Mouse (Mus musculus) forebrain, embryonic 12.5 days (tissue): Measurements from ENCODE around the gene Gm8126. TPM values are rescaled to one million over a fixed set of nuclear protein-coding genes. Genes with fewer than 3 reads are reported as not detected.
"Not testable (repeated sequence)": the region's sequence is repeated elsewhere in the genome, so short reads cannot be mapped to it uniquely, and the experiment has no call there.

ENCODE experiments used
- ATAC-seq: fragments of 200-750 bp; cut with Nextera tagmentation; 2 replicates; pipeline ENCODE4 v1.8.0; 2017; ENCODE audit warnings: moderate TSS enrichment; ENCODE audit not compliant: low FRiP score
- H3K27ac ChIP-seq: fragments of 300-500 bp; sonication (generic); 2 replicates; pipeline ENCODE4 v1.5.1; 2016; ENCODE audit warnings: mild to moderate bottlenecking
- H3K27me3 ChIP-seq: fragments of 300-500 bp; sonication (generic); 2 replicates; pipeline ENCODE4 v1.6.1; 2016; ENCODE audit warnings: mild to moderate bottlenecking
- H3K36me3 ChIP-seq: fragments of 300-500 bp; sonication (generic); replicated peaks from 2 replicates; pipeline ENCODE4 v1.6.1; 2016; ENCODE audit warnings: mild to moderate bottlenecking
- H3K4me1 ChIP-seq: fragments of 300-500 bp; sonication (generic); 2 replicates; pipeline ENCODE4 v1.6.1; 2016
- H3K4me2 ChIP-seq: fragments of 300-500 bp; sonication (generic); 2 replicates; pipeline ENCODE4 v1.6.1; 2016; ENCODE audit warnings: mild to moderate bottlenecking, moderate library complexity
- H3K4me3 ChIP-seq: fragments of 300-500 bp; sonication (generic); replicated peaks from 2 replicates; pipeline ENCODE4 v1.5.1; 2016; ENCODE audit warnings: mild to moderate bottlenecking
- H3K9ac ChIP-seq: fragments of 300-500 bp; sonication (generic); 2 replicates; pipeline ENCODE4 v1.6.1; 2016; ENCODE audit warnings: mild to moderate bottlenecking
- H3K9me3 ChIP-seq: fragments of 300-500 bp; sonication (generic); 2 replicates; pipeline ENCODE4 v1.6.1; 2016
- WGBS: fragments of 180-500 bp; shearing (Covaris S2); methylation state at CpG from one replicate; pipeline ENCODE4 v1.1.7; 2016; 5-methylcytosine and 5-hydroxymethylcytosine counted together
- polyA plus RNA-seq: library from polyadenylated mRNA; unstranded; fragments of >200 nt; fragmentation: Nextera tagmentation; extraction: Ambion mirVana; gene quantifications from 2 replicates; pipeline ENCODE4 v1.2.1, GENCODE M21; 2016

The Gm8126 gene
- polyA plus RNA-seq, 1 experiment from 2014 or later = not detected

DNA sequence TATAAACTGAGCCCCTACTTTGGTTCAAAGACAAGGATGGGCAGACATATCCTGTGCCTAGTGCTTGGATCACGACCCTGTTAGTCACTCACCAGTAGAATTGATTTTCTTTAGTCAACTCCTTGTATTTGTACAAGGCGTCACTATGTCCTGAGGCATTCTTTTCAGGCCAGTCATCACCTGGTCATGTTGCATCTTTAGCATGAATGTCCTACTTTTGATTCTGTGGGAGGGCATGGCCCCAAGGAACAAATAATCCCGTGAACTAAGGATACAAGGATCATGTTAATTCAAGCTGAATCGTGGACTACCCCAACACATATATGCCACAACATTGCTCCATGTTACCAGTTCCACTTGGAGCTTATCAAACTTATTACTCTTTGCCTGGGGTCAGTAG lies 19.7 kb downstream of the Gm8126 start:
- not testable (repeated sequence) for H3K4me1 ChIP-seq, H3K4me2 ChIP-seq, H3K27me3 ChIP-seq, ATAC-seq, H3K9me3 ChIP-seq, H3K36me3 ChIP-seq, H3K4me3 ChIP-seq, H3K9ac ChIP-seq, H3K27ac ChIP-seq
- 66% methylated on average over 4 of the region's 4 CpGs for WGBS

DNA sequence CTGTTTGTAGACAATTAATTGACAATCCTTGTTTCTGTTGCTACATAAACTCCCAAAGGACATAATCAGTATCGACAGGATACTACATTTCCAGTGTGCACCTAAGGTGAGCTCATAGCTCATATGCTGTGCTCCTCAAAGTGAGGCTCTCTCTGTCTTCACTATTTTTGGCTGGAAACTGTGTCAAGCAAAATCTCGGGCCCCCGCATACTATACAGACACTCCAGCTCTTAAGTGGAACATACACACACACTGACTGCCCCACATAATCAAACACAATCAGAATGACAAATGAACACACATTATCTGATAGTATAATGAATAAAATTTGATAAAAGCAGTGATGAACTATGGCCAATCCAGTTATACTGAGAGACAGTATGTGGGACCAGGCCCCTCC lies 20.2 kb downstream of the Gm8126 start:
- WGBS = 90% methylated on average over 3 of the region's 3 CpGs

DNA sequence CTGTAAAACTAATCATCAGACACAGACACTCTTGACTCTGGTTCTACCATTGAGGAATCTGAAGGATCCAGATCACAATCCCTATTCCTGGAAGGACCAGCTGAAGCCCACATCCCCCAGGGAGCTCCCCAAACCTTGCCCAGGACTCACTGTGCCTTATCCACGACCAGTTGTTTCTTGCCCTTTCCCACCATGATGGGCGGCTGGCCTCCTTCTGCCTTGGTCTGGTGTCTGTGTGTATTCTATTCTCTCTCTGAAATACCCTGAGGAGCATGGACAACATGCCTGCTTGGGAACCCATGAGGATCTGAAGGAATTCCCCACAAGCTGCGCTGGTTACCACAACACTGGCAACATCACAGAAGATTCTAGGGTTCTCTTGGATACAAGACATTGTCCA lies 35.1 kb downstream of the Gm8126 start, which contains the start of gene Gm8127:
Gene Gm8127 (minus strand): TSS at position 330 of the 400 bp plus-strand sequence.
- not testable (repeated sequence) for H3K36me3 ChIP-seq, H3K27me3 ChIP-seq, H3K4me3 ChIP-seq, ATAC-seq, H3K4me1 ChIP-seq, H3K4me2 ChIP-seq, H3K27ac ChIP-seq, H3K9ac ChIP-seq, H3K9me3 ChIP-seq
- WGBS = 78% methylated on average over 3 of the region's 3 CpGs

More for the DNA sequence above, 20.2 kb downstream of the Gm8126 start:
- not testable (repeated sequence) for H3K27ac ChIP-seq, H3K36me3 ChIP-seq, H3K4me1 ChIP-seq, H3K27me3 ChIP-seq, H3K9ac ChIP-seq, ATAC-seq, H3K4me3 ChIP-seq, H3K4me2 ChIP-seq, H3K9me3 ChIP-seq

Other genes with a start within 250 kb of the Gm8126 start
- not detected in 2 replicates for gene Gm10376, start 243.0 kb upstream of the Gm8126 start, polyA plus RNA-seq
- not detected in 2 replicates for gene Gm8094, start 182.0 kb upstream of the Gm8126 start, polyA plus RNA-seq
- not detected in 2 replicates for gene Gm8104, start 158.0 kb upstream of the Gm8126 start, polyA plus RNA-seq
- gene Gm7233, start 78.8 kb upstream of the Gm8126 start, polyA plus RNA-seq = not detected in 2 replicates
- gene Gm8122, start 23.3 kb upstream of the Gm8126 start, polyA plus RNA-seq = not detected in 2 replicates
- gene Gm9732, start 16.4 kb downstream of the Gm8126 start, polyA plus RNA-seq = 0.14 TPM in 1 of 2 replicates, not detected in the other
- not detected in 2 replicates for gene Gm8127, start 35.2 kb downstream of the Gm8126 start, polyA plus RNA-seq
- not detected in 2 replicates for gene 1700001F09Rik, start 89.2 kb downstream of the Gm8126 start, polyA plus RNA-seq
- gene Gm8138, start 157.7 kb downstream of the Gm8126 start, polyA plus RNA-seq = not detected in 2 replicates